Comparison of ENCODE assay signal across 22 mouse cellular contexts in the genomic region with DNA sequence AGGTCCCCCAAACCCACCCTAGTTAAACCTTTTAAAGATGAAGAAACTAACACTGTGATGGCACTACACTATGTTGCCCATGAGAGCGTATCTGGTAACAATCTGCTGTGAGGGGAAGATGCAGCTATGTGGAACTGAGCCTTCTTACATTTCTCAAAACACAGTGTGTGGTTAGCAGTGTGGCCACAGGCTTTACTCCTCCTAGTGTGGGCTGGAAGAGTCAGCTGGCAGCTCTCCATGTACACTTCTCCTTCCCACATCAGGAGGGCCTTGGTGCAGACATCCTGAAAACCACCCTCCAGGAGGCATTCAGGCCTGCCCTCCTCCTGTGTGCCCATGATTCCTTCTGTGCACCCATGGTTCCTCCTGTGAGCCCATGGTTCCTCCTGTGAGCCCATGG.
A peak's percentile ranks its signal among the peaks of the same experiment; 100 is the strongest.
DNase-seq lines count a peak whose midpoint lies in the region; ATAC-seq lines count a peak whose summit lies in the region.
"Had no signal": no experiment of that assay in that cellular context is flagged by ENCODE, and none has a peak within 500 bp of the region (broad histone marks: within the 10 kb centered on the region; RNA-seq: fewer than 3 reads in every experiment).

No protein-coding gene starts in this region.

- no peak for ATAC-seq in midbrain, embryonic 11.5 days (ENCODE audit: low FRiP score)
- no peak for ATAC-seq in midbrain, embryonic 15.5 days (replicated peaks)
- ATAC-seq in common myeloid progenitor, adult 5-6 weeks (replicated peaks; ENCODE audit: low read depth, poor library complexity, severe bottlenecking) = peak; percentile 78
- ATAC-seq: hindbrain, postnatal 0 days; midbrain, embryonic 13.5 days had no signal

- H3K27ac ChIP-seq in midbrain, embryonic 11.5 days (ENCODE audit: low read depth, low read length) = no peak overlapping the region
- H3K27ac ChIP-seq in midbrain, embryonic 15.5 days = no peak overlapping the region
- H3K27ac ChIP-seq: forebrain, embryonic 10.5 days; hindbrain, postnatal 0 days; limb, embryonic 13.5 days; liver, embryonic 15.5 days; midbrain, embryonic 13.5 days had no signal

- 81% methylated on average over 1 of the region's 1 CpGs for WGBS in midbrain, embryonic 11.5 days
- 80% methylated on average over 1 of the region's 1 CpGs for WGBS in midbrain, embryonic 15.5 days

- H3K4me3 ChIP-seq in midbrain, embryonic 11.5 days (ENCODE audit: low read depth, low read length) = no peak overlapping the region
- H3K4me3 ChIP-seq in midbrain, embryonic 15.5 days = no peak overlapping the region
- H3K4me3 ChIP-seq: forebrain, embryonic 10.5 days; limb, embryonic 13.5 days; liver, embryonic 15.5 days; midbrain, embryonic 13.5 days had no signal

- H3K36me3 ChIP-seq in midbrain, embryonic 11.5 days (ENCODE audit: control insufficient read depth, insufficient read depth, low read length) = no peaks in the 10 kb centered on the region
- H3K36me3 ChIP-seq in midbrain, embryonic 15.5 days (replicated peaks) = no peaks in the 10 kb centered on the region
- H3K36me3 ChIP-seq in splenic B cell, adult 2 months (ENCODE audit: control insufficient read depth, insufficient read depth, low read length, poor library complexity, severe bottlenecking) = no peaks in the 10 kb centered on the region
- H3K36me3 ChIP-seq: forebrain, embryonic 10.5 days; limb, embryonic 13.5 days; liver, embryonic 15.5 days; midbrain, embryonic 13.5 days had no signal

- DNase-seq in cerebellum, adult 11-12 months = peak; percentile 21
- DNase-seq in cerebellum, adult 8-10 months = no peak
- peak; percentile 12 for DNase-seq in midbrain, embryonic 11.5 days (ENCODE audit: low spot score, missing footprints)
- DNase-seq in splenic B cell, adult 2 months (ENCODE audit: low read depth, low spot score) = peak; percentile 45
- DNase-seq in layer of hippocampus, adult 18-20 months (ENCODE audit: low spot score in 2 of 2) = no peak
- no peak for DNase-seq in layer of hippocampus, postnatal 25 days (ENCODE audit: extremely low spot score in 1 of 2, low spot score in 1 of 2)
- DNase-seq: adrenal gland, postnatal 10 days; cerebellum, postnatal 14 days; gastrocnemius, postnatal 25 days; heart, postnatal 36 days; kidney, adult 9 months; lung, postnatal 36 days; right cerebral cortex, postnatal 14 days; thymus, adult 2 months had no signal

- no peak overlapping the region for H3K4me2 ChIP-seq in midbrain, embryonic 11.5 days
- no peak overlapping the region for H3K4me2 ChIP-seq in midbrain, embryonic 15.5 days
- H3K4me2 ChIP-seq: heart, embryonic 11.5 days; limb, embryonic 13.5 days; liver, embryonic 15.5 days; midbrain, embryonic 13.5 days had no signal

- H3K27me3 ChIP-seq in midbrain, embryonic 11.5 days (ENCODE audit: control insufficient read depth, insufficient read depth, low read length) = no peaks in the 10 kb centered on the region
- no peaks in the 10 kb centered on the region for H3K27me3 ChIP-seq in midbrain, embryonic 15.5 days (replicated peaks)
- no peaks in the 10 kb centered on the region for H3K27me3 ChIP-seq in splenic B cell, adult 2 months (ENCODE audit: control insufficient read depth, insufficient read depth, low read length, poor library complexity, severe bottlenecking)
- H3K27me3 ChIP-seq: limb, embryonic 13.5 days; liver, embryonic 15.5 days; midbrain, embryonic 13.5 days had no signal

- no peak overlapping the region for H3K9ac ChIP-seq in midbrain, embryonic 11.5 days (ENCODE audit: low read length)
- H3K9ac ChIP-seq in midbrain, embryonic 15.5 days = no peak overlapping the region
- H3K9ac ChIP-seq: limb, embryonic 13.5 days; liver, embryonic 15.5 days; midbrain, embryonic 13.5 days had no signal

- no peaks in the 10 kb centered on the region for H3K9me3 ChIP-seq in midbrain, embryonic 11.5 days (ENCODE audit: control insufficient read depth, low read length)
- no peaks in the 10 kb centered on the region for H3K9me3 ChIP-seq in midbrain, embryonic 15.5 days
- H3K9me3 ChIP-seq: forebrain, embryonic 10.5 days; limb, embryonic 13.5 days; liver, embryonic 15.5 days; midbrain, embryonic 13.5 days had no signal

- H3K4me1 ChIP-seq in midbrain, embryonic 11.5 days (ENCODE audit: control insufficient read depth, insufficient read depth, low read length) = no peaks in the 10 kb centered on the region
- no peaks in the 10 kb centered on the region for H3K4me1 ChIP-seq in midbrain, embryonic 15.5 days
- H3K4me1 ChIP-seq: forebrain, embryonic 10.5 days; liver, embryonic 15.5 days; midbrain, embryonic 13.5 days had no signal

Comparison
In these comparisons a context has a peak if more than half of its experiments do, and no peak if none do; other contexts are left out.
1. DNase-seq: peak in cerebellum, adult 11-12 months (single experiment), midbrain, embryonic 11.5 days (single experiment) and splenic B cell, adult 2 months (single experiment); none in cerebellum, adult 8-10 months (single experiment), layer of hippocampus, adult 18-20 months (0 of 2) and layer of hippocampus, postnatal 25 days (0 of 2).